Mouse (Mus musculus) testis, adult 2 months (tissue): ENCODE measurements at regions not wholly inside any gene's neighbourhood (a gene's known extent, or its start where the extent isn't known, plus 50 kb on each side); places are given as distances from the start of the nearest gene placed in this dataset.

Experiments used
- CTCF ChIP-seq: fragments of 200-500 bp; IDR thresholded peaks from 2 replicates; pipeline ENCODE4 v1.5.1; 2012; ENCODE audit warnings: low read depth, mild to moderate bottlenecking, inconsistent platforms, low read length, moderate library complexity; ENCODE audit not compliant: control insufficient read depth, insufficient read depth, insufficient replicate concordance
- POLR2A ChIP-seq: fragments of 200-500 bp; IDR thresholded peaks from 2 replicates; pipeline ENCODE4 v1.6.1; 2012; ENCODE audit warnings: low read depth, mild to moderate bottlenecking, inconsistent platforms, low read length, moderate library complexity; ENCODE audit not compliant: control insufficient read depth

GRCm38 (mm10) chr3:42227679-42228398 is 485.4 kb downstream of the D3Ertd751e start:
- TF ChIP-seq CTCF (no peak), POLR2A (no peak)
